Mouse (Mus musculus) G1E (cell line): Measurements from ENCODE around the gene R3hdm4.

Source experiments
- CTCF ChIP-seq: IDR thresholded peaks from 2 replicates; pipeline ENCODE4 v1.5.1; 2012; ENCODE audit warnings: low read depth, low read length, inconsistent platforms, mixed read lengths
- GATA1 ChIP-seq: IDR thresholded peaks from 2 replicates; pipeline ENCODE4 v1.6.1; 2012; ENCODE audit warnings: borderline replicate concordance, low read length, inconsistent platforms, mixed read lengths

- TF ChIP-seq CTCF: no peak
- no peak for TF ChIP-seq GATA1
Measured at GRCm38 (mm10) chr10:79965325-79965724, 44.3 kb upstream of the R3hdm4 start.
